Mouse (Mus musculus): ENCODE results near the gene Tsx.
A peak's percentile ranks its signal among the peaks of the same experiment; 100 is the strongest.
"Not testable (repeated sequence)": the region's sequence is repeated elsewhere in the genome, so short reads cannot be mapped to it uniquely, and the experiment has no call there.

DNA sequence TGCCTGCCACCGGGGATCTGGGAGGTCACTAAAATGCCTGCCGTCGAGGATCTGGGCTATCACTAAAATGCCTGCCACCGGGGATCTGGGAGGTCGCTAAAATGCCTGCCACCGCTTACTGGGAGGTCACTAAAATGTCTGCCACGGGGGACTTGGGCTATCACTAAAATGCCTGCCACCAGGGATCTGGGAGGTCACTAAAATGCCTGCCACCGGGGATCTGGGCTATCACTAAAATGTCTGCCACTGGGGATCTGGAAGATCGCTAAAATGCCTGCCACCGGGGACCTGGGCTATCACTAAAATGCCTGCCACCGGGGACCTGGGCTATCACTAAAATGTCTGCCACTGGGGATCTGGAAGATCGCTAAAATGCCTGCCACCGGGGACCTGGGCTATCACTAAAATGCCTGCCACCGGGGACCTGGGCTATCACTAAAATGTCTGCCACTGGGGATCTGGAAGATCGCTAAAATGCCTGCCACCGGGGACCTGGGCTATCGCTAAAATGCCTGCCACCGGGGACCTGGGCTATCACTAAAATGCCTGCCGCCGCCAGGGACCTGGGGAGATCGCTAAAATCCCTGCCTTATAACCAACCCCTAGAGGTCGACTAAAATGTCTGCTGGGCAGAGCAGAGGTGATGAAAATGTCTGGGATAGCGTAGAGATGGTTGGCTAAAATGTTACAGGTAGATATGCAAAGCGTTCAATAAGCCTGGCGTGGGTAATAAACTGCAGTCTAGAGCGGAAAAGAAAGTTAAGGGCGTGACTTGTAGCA, 34.9 kb downstream of the Tsx start:
- TF ChIP-seq ZC3H11A (IDR thresholded peaks at IDR 0.05; ENCODE audit: borderline replicate concordance, low read depth, low read length): peak; percentile 95
- TF ChIP-seq CHD2 (IDR thresholded peaks at IDR 0.05; ENCODE audit: low read depth, low read length): not testable (repeated sequence)
